Mouse (Mus musculus) small intestine, adult 2 months (tissue): ENCODE results near the gene Ccnq.

Experiments
- CTCF ChIP-seq: fragments of 200-500 bp; IDR thresholded peaks from 2 replicates; pipeline ENCODE4 v1.5.1; 2012; ENCODE audit warnings: low read depth, mild to moderate bottlenecking, control low read depth, inconsistent platforms, low read length, moderate library complexity, mixed read lengths; ENCODE audit not compliant: insufficient replicate concordance, insufficient read length; ENCODE audit errors: extremely low read depth
- POLR2A ChIP-seq: fragments of 200-500 bp; IDR thresholded peaks from 2 replicates; pipeline ENCODE4 v1.6.1; 2012; ENCODE audit warnings: low read depth, mild to moderate bottlenecking, control low read depth, inconsistent platforms, low read length, moderate library complexity

DNA sequence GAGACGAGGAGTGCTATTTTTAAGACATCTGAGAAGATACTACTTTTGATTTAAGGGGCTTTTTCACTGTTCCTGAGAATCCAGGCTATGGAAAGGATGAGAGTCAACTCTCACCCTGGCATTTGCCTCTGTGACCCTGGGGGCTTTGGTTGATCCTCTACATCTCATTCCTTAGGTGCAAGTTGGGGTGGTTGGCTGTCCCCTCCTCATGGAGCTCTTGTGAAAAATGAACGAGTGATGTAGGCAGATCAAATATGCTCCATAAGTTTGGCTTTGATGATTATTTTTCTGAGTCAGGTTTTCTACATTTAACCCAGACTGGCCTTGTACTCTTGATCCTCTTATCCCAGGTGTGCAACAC, 294 bp upstream of the Ccnq start:
- TF ChIP-seq CTCF (no peak), POLR2A (no peak)
